Mouse (Mus musculus): Measurements from ENCODE around the gene Polr3h. TPM values are rescaled to one million over a fixed set of nuclear protein-coding genes. Genes with fewer than 3 reads are reported as not detected.
A peak's percentile ranks its signal among the peaks of the same experiment; 100 is the strongest.

Gene Polr3h
- polyA plus RNA-seq, 1 experiment from 2014 or later, result 65.1 TPM

GRCm38 (mm10) chr15:81939157-81939715 lies 13.2 kb upstream of the Polr3h start:
- Histone ChIP-seq H3K27me3 (ENCODE audit: control insufficient read depth, insufficient read depth, low read depth, low read length) (no peaks in the 10 kb centered on the region; the same call in 1 of the 2 replicates), H3K4me2 (ENCODE audit: low read depth, low read length) (no peak overlapping the region), H3K9me3 (ENCODE audit: control insufficient read depth, low read length) (no peaks in the 10 kb centered on the region), H3K4me1 (replicated peaks; ENCODE audit: control insufficient read depth, insufficient read depth, low read length) (peaks cover 17% of the 10 kb centered on the region), H3K4me3 (ENCODE audit: low read length) (no peak overlapping the region), H3K27ac (ENCODE audit: low read length) (no peak overlapping the region), H3K9ac (ENCODE audit: low read length) (no peak overlapping the region), H3K36me3 (ENCODE audit: control insufficient read depth, insufficient read depth, low read length) (no peaks in the 10 kb centered on the region)
- no peak for ATAC-seq (ENCODE audit: low read depth)
- 80% methylated on average over 10 of the region's 10 CpGs for WGBS

- WGBS, result 20% methylated on average over 2 of the region's 2 CpGs
- no peak overlapping the region for H3K4me2 ChIP-seq (ENCODE audit: low read depth, low read length)
- peak; percentile 39; the same call in 1 of the 2 replicates for ATAC-seq (ENCODE audit: low read depth)
- peaks cover 17% of the 10 kb centered on the region for H3K4me1 ChIP-seq (replicated peaks; ENCODE audit: control insufficient read depth, insufficient read depth, low read length)
- no peaks in the 10 kb centered on the region; the same call in 1 of the 2 replicates for H3K27me3 ChIP-seq (ENCODE audit: control insufficient read depth, insufficient read depth, low read depth, low read length)
- H3K27ac ChIP-seq (ENCODE audit: low read length), result no peak overlapping the region
- no peak overlapping the region for H3K9ac ChIP-seq (ENCODE audit: low read length)
- no peaks in the 10 kb centered on the region for H3K36me3 ChIP-seq (ENCODE audit: control insufficient read depth, insufficient read depth, low read length)
- H3K9me3 ChIP-seq (ENCODE audit: control insufficient read depth, low read length), result no peaks in the 10 kb centered on the region
- H3K4me3 ChIP-seq (ENCODE audit: low read length), result no peak overlapping the region
Measured at GRCm38 (mm10) chr15:81938246-81938645, 12.2 kb upstream of the Polr3h start.

- no peaks in the 10 kb centered on the region; the same call in 1 of the 2 replicates for H3K27me3 ChIP-seq (ENCODE audit: control insufficient read depth, insufficient read depth, low read depth, low read length)
- WGBS, result 10% methylated on average over 19 of the region's 19 CpGs
- H3K36me3 ChIP-seq (ENCODE audit: control insufficient read depth, insufficient read depth, low read length), result no peaks in the 10 kb centered on the region
- H3K27ac ChIP-seq (ENCODE audit: low read length), result peak overlapping the region; percentile 36; the same call in 1 of the 2 replicates
- H3K9ac ChIP-seq (ENCODE audit: low read length), result peak overlapping the region; percentile 61
- H3K4me3 ChIP-seq (ENCODE audit: low read length), result peak overlapping the region; percentile 36
- peak overlapping the region; percentile 66 for H3K4me2 ChIP-seq (ENCODE audit: low read depth, low read length)
- H3K4me1 ChIP-seq (replicated peaks; ENCODE audit: control insufficient read depth, insufficient read depth, low read length), result peaks cover 17% of the 10 kb centered on the region
- H3K9me3 ChIP-seq (ENCODE audit: control insufficient read depth, low read length), result no peaks in the 10 kb centered on the region
- peak; percentile 37; the same call in 1 of the 2 replicates for ATAC-seq (ENCODE audit: low read depth)
Measured at GRCm38 (mm10) chr15:81937098-81937972, 11.3 kb upstream of the Polr3h start.

- Histone ChIP-seq H3K4me1 (replicated peaks; ENCODE audit: control insufficient read depth, insufficient read depth, low read length) (peaks cover 17% of the 10 kb centered on the region), H3K9ac (ENCODE audit: low read length) (peak within 1 kb of the TSS; percentile 61), H3K27ac (ENCODE audit: low read length) (peak within 1 kb of the TSS; percentile 43; the same call in 1 of the 2 replicates), H3K9me3 (ENCODE audit: control insufficient read depth, low read length) (no peaks in the 10 kb centered on the region), H3K4me2 (ENCODE audit: low read depth, low read length) (peak within 1 kb of the TSS; percentile 66), H3K4me3 (ENCODE audit: low read length) (peak within 1 kb of the TSS; percentile 36), H3K27me3 (ENCODE audit: control insufficient read depth, insufficient read depth, low read depth, low read length) (no peaks in the 10 kb centered on the region; the same call in 1 of the 2 replicates), H3K36me3 (ENCODE audit: control insufficient read depth, insufficient read depth, low read length) (no peaks in the 10 kb centered on the region)
- ATAC-seq (ENCODE audit: low read depth), result peak; percentile 65
- WGBS, result 1% methylated on average over 12 of the region's 12 CpGs
Measured at GRCm38 (mm10) chr15:81936679-81937078, 10.6 kb upstream of the Polr3h start, which contains the start of gene Csdc2. TSS of gene Csdc2 (plus strand) at chr15:81936759.

GRCm38 (mm10) chr15:81935869-81936637 lies 10.0 kb upstream of the Polr3h start:
- Histone ChIP-seq H3K4me2 (ENCODE audit: low read depth, low read length) (peak overlapping the region; percentile 66), H3K4me3 (ENCODE audit: low read length) (peak overlapping the region; percentile 36), H3K27me3 (ENCODE audit: control insufficient read depth, insufficient read depth, low read depth, low read length) (no peaks in the 10 kb centered on the region; the same call in 1 of the 2 replicates), H3K9me3 (ENCODE audit: control insufficient read depth, low read length) (no peaks in the 10 kb centered on the region), H3K9ac (ENCODE audit: low read length) (peak overlapping the region; percentile 43), H3K36me3 (ENCODE audit: control insufficient read depth, insufficient read depth, low read length) (no peaks in the 10 kb centered on the region), H3K27ac (ENCODE audit: low read length) (peak overlapping the region; percentile 43; the same call in 1 of the 2 replicates), H3K4me1 (replicated peaks; ENCODE audit: control insufficient read depth, insufficient read depth, low read length) (peaks cover 17% of the 10 kb centered on the region)
- 50% methylated on average over 7 of the region's 7 CpGs for WGBS
- ATAC-seq (ENCODE audit: low read depth), result peak; percentile 48

- Histone ChIP-seq H3K4me2 (ENCODE audit: low read depth, low read length) (no peak overlapping the region), H3K9me3 (ENCODE audit: control insufficient read depth, low read length) (no peaks in the 10 kb centered on the region), H3K27ac (ENCODE audit: low read length) (no peak overlapping the region), H3K9ac (ENCODE audit: low read length) (no peak overlapping the region), H3K27me3 (ENCODE audit: control insufficient read depth, insufficient read depth, low read depth, low read length) (no peaks in the 10 kb centered on the region; the same call in 1 of the 2 replicates), H3K36me3 (ENCODE audit: control insufficient read depth, insufficient read depth, low read length) (no peaks in the 10 kb centered on the region), H3K4me3 (ENCODE audit: low read length) (no peak overlapping the region), H3K4me1 (replicated peaks; ENCODE audit: control insufficient read depth, insufficient read depth, low read length) (peaks cover 17% of the 10 kb centered on the region)
- 92% methylated on average over 1 of the region's 1 CpGs for WGBS
- no peak for ATAC-seq (ENCODE audit: low read depth)
Measured at GRCm38 (mm10) chr15:81933986-81934385, 7.9 kb upstream of the Polr3h start.

- 12% methylated on average over 12 of the region's 12 CpGs for WGBS
- Histone ChIP-seq H3K36me3 (ENCODE audit: control insufficient read depth, insufficient read depth, low read length) (no peaks in the 10 kb centered on the region), H3K27ac (ENCODE audit: low read length) (no peak overlapping the region), H3K4me3 (ENCODE audit: low read length) (no peak overlapping the region), H3K27me3 (ENCODE audit: control insufficient read depth, insufficient read depth, low read depth, low read length) (no peaks in the 10 kb centered on the region; the same call in 1 of the 2 replicates), H3K9ac (ENCODE audit: low read length) (no peak overlapping the region), H3K4me1 (replicated peaks; ENCODE audit: control insufficient read depth, insufficient read depth, low read length) (peaks cover 15% of the 10 kb centered on the region), H3K4me2 (ENCODE audit: low read depth, low read length) (no peak overlapping the region), H3K9me3 (ENCODE audit: control insufficient read depth, low read length) (no peaks in the 10 kb centered on the region)
- ATAC-seq (ENCODE audit: low read depth), result no peak
Measured at GRCm38 (mm10) chr15:81932951-81933470, 7.0 kb upstream of the Polr3h start.

- peak overlapping the region; percentile 53; the same call in 1 of the 2 replicates for H3K27ac ChIP-seq (ENCODE audit: low read length)
- no peak overlapping the region for H3K9ac ChIP-seq (ENCODE audit: low read length)
- 46% methylated on average over 11 of the region's 11 CpGs for WGBS
- no peaks in the 10 kb centered on the region for H3K36me3 ChIP-seq (ENCODE audit: control insufficient read depth, insufficient read depth, low read length)
- H3K4me3 ChIP-seq (ENCODE audit: low read length), result no peak overlapping the region
- peaks cover 14% of the 10 kb centered on the region for H3K4me1 ChIP-seq (replicated peaks; ENCODE audit: control insufficient read depth, insufficient read depth, low read length)
- no peak overlapping the region for H3K4me2 ChIP-seq (ENCODE audit: low read depth, low read length)
- H3K27me3 ChIP-seq (ENCODE audit: control insufficient read depth, insufficient read depth, low read depth, low read length), result no peaks in the 10 kb centered on the region
- H3K9me3 ChIP-seq (ENCODE audit: control insufficient read depth, low read length), result no peaks in the 10 kb centered on the region
- ATAC-seq (ENCODE audit: low read depth), result no peak
Measured at GRCm38 (mm10) chr15:81928277-81928676, 2.2 kb upstream of the Polr3h start.

All from lung, embryonic 16.5 days (tissue).